Mouse (Mus musculus) retina, adult 2 months (tissue): Measurements from ENCODE around the gene Ffar4.

ENCODE experiments used
- DNase-seq: peaks from one replicate; pipeline ENCODE4 v3.0.0-alpha.2; 2012; ENCODE audit warnings: low read depth, low spot score

Ffar4 gene

GRCm38 (mm10) chr19:38107871-38108270 is 11.0 kb downstream of the Ffar4 start:
- DNase-seq = no peak

GRCm38 (mm10) chr19:38109506-38110242 is 12.8 kb downstream of the Ffar4 start:
- DNase-seq = no peak

GRCm38 (mm10) chr19:38111056-38111455 is 14.2 kb downstream of the Ffar4 start:
- DNase-seq = no peak

GRCm38 (mm10) chr19:38112575-38112974 is 15.7 kb downstream of the Ffar4 start:
- no peak for DNase-seq

- DNase-seq = no peak
Observed at GRCm38 (mm10) chr19:38114834-38115491, 18.1 kb downstream of the Ffar4 start.

- no peak for DNase-seq
Observed at GRCm38 (mm10) chr19:38120123-38120760, 23.4 kb downstream of the Ffar4 start.

GRCm38 (mm10) chr19:38123921-38124320 is 27.1 kb downstream of the Ffar4 start:
- no peak for DNase-seq

GRCm38 (mm10) chr19:38124401-38125218 is 27.7 kb downstream of the Ffar4 start:
- no peak for DNase-seq

- DNase-seq = no peak
Observed at GRCm38 (mm10) chr19:38125219-38125610, 28.3 kb downstream of the Ffar4 start, which contains the start of gene Rbp4. TSS of gene Rbp4 (minus strand) at chr19:38125281.

GRCm38 (mm10) chr19:38126656-38127055 is 29.8 kb downstream of the Ffar4 start:
- DNase-seq = no peak

- DNase-seq = no peak
Observed at GRCm38 (mm10) chr19:38132481-38132880, 35.6 kb downstream of the Ffar4 start, which contains the start of gene Pde6c. TSS of gene Pde6c (plus strand) at chr19:38132781.

GRCm38 (mm10) chr19:38133986-38134385 is 37.1 kb downstream of the Ffar4 start:
- no peak for DNase-seq

- DNase-seq = no peak
Observed at GRCm38 (mm10) chr19:38134806-38135205, 37.9 kb downstream of the Ffar4 start.

- DNase-seq = no peak
Observed at GRCm38 (mm10) chr19:38143540-38144271, 46.8 kb downstream of the Ffar4 start.

GRCm38 (mm10) chr19:38156243-38156642 is 59.4 kb downstream of the Ffar4 start:
- DNase-seq = no peak

GRCm38 (mm10) chr19:38161648-38162354 is 64.9 kb downstream of the Ffar4 start:
- no peak for DNase-seq
